Mouse (Mus musculus): Measurements from ENCODE around the gene Psmb7. TPM values are rescaled to one million over a fixed set of nuclear protein-coding genes. Genes with fewer than 3 reads are reported as not detected.
A peak's percentile ranks its signal among the peaks of the same experiment; 100 is the strongest.

Psmb7 gene
- polyA plus RNA-seq, 1 experiment from 2014 or later: 234 TPM

GRCm38 (mm10) chr2:38672496-38672895, 28.6 kb upstream of the Psmb7 start:
- Histone ChIP-seq H3K4me1 (ENCODE audit: control insufficient read depth, insufficient read depth, low read length) (no peaks in the 10 kb centered on the region; the same call in 1 of the 2 replicates), H3K27ac (ENCODE audit: low read length) (no peak overlapping the region), H3K36me3 (ENCODE audit: control insufficient read depth, insufficient read depth, low read length) (no peaks in the 10 kb centered on the region), H3K27me3 (replicated peaks; ENCODE audit: control insufficient read depth, insufficient read depth, low read length) (peaks cover 6% of the 10 kb centered on the region), H3K9ac (ENCODE audit: low read depth, low read length) (no peak overlapping the region), H3K9me3 (ENCODE audit: control insufficient read depth, low read length) (no peaks in the 10 kb centered on the region), H3K4me2 (ENCODE audit: low read depth, low read length) (no peak overlapping the region), H3K4me3 (ENCODE audit: low read length) (no peak overlapping the region)
- ATAC-seq: no peak
- 49% methylated on average over 11 of the region's 11 CpGs for WGBS

GRCm38 (mm10) chr2:38668802-38669580, 25.1 kb upstream of the Psmb7 start:
- no peaks in the 10 kb centered on the region; the same call in 1 of the 2 replicates for H3K4me1 ChIP-seq (ENCODE audit: control insufficient read depth, insufficient read depth, low read length)
- no peaks in the 10 kb centered on the region for H3K36me3 ChIP-seq (ENCODE audit: control insufficient read depth, insufficient read depth, low read length)
- peak overlapping the region; percentile 39 for H3K4me2 ChIP-seq (ENCODE audit: low read depth, low read length)
- H3K27ac ChIP-seq (ENCODE audit: low read length): no peak overlapping the region
- peak overlapping the region; percentile 18; the same call in 1 of the 2 replicates for H3K4me3 ChIP-seq (ENCODE audit: low read length)
- H3K9me3 ChIP-seq (ENCODE audit: control insufficient read depth, low read length): no peaks in the 10 kb centered on the region
- H3K9ac ChIP-seq (ENCODE audit: low read depth, low read length): 0 out of 2 replicates have a peak overlapping the region, but pooled peaks have one; percentile 14
- peak; percentile 91 for ATAC-seq
- 11% methylated on average over 17 of the region's 17 CpGs for WGBS
- H3K27me3 ChIP-seq (replicated peaks; ENCODE audit: control insufficient read depth, insufficient read depth, low read length): peaks cover 6% of the 10 kb centered on the region

GRCm38 (mm10) chr2:38661398-38661797, 17.5 kb upstream of the Psmb7 start:
- no peaks in the 10 kb centered on the region for H3K9me3 ChIP-seq (ENCODE audit: control insufficient read depth, low read length)
- H3K27me3 ChIP-seq (replicated peaks; ENCODE audit: control insufficient read depth, insufficient read depth, low read length): no peaks in the 10 kb centered on the region
- H3K27ac ChIP-seq (ENCODE audit: low read length): no peak overlapping the region
- no peak overlapping the region for H3K4me3 ChIP-seq (ENCODE audit: low read length)
- WGBS: 2% methylated on average over 1 of the region's 1 CpGs
- no peaks in the 10 kb centered on the region for H3K4me1 ChIP-seq (ENCODE audit: control insufficient read depth, insufficient read depth, low read length)
- H3K36me3 ChIP-seq (ENCODE audit: control insufficient read depth, insufficient read depth, low read length): no peaks in the 10 kb centered on the region
- H3K4me2 ChIP-seq (ENCODE audit: low read depth, low read length): no peak overlapping the region
- no peak overlapping the region for H3K9ac ChIP-seq (ENCODE audit: low read depth, low read length)
- no peak for ATAC-seq

- peak overlapping the region; percentile 45 for H3K4me3 ChIP-seq (ENCODE audit: low read length)
- WGBS: 0% methylated on average over 25 of the region's 25 CpGs
- peak overlapping the region; percentile 73 for H3K4me2 ChIP-seq (ENCODE audit: low read depth, low read length)
- no peaks in the 10 kb centered on the region for H3K4me1 ChIP-seq (ENCODE audit: control insufficient read depth, insufficient read depth, low read length)
- H3K9ac ChIP-seq (ENCODE audit: low read depth, low read length): peak overlapping the region; percentile 62
- peak; percentile 95 for ATAC-seq
- H3K9me3 ChIP-seq (ENCODE audit: control insufficient read depth, low read length): no peaks in the 10 kb centered on the region
- H3K27me3 ChIP-seq (replicated peaks; ENCODE audit: control insufficient read depth, insufficient read depth, low read length): no peaks in the 10 kb centered on the region; the same call in 1 of the 2 replicates
- H3K27ac ChIP-seq (ENCODE audit: low read length): no peak overlapping the region
- H3K36me3 ChIP-seq (ENCODE audit: control insufficient read depth, insufficient read depth, low read length): no peaks in the 10 kb centered on the region
Measured at GRCm38 (mm10) chr2:38658338-38658836, 14.5 kb upstream of the Psmb7 start.

GRCm38 (mm10) chr2:38653694-38654093, 9.8 kb upstream of the Psmb7 start:
- WGBS: 60% methylated on average over 2 of the region's 2 CpGs
- no peaks in the 10 kb centered on the region for H3K36me3 ChIP-seq (ENCODE audit: control insufficient read depth, insufficient read depth, low read length)
- no peaks in the 10 kb centered on the region; the same call in 1 of the 2 replicates for H3K27me3 ChIP-seq (replicated peaks; ENCODE audit: control insufficient read depth, insufficient read depth, low read length)
- no peak overlapping the region for H3K9ac ChIP-seq (ENCODE audit: low read depth, low read length)
- H3K9me3 ChIP-seq (ENCODE audit: control insufficient read depth, low read length): no peaks in the 10 kb centered on the region
- no peak overlapping the region for H3K27ac ChIP-seq (ENCODE audit: low read length)
- no peak for ATAC-seq
- no peak overlapping the region for H3K4me3 ChIP-seq (ENCODE audit: low read length)
- no peak overlapping the region for H3K4me2 ChIP-seq (ENCODE audit: low read depth, low read length)
- H3K4me1 ChIP-seq (ENCODE audit: control insufficient read depth, insufficient read depth, low read length): no peaks in the 10 kb centered on the region

GRCm38 (mm10) chr2:38653293-38653619, 9.4 kb upstream of the Psmb7 start:
- no peak overlapping the region for H3K4me3 ChIP-seq (ENCODE audit: low read length)
- no peak overlapping the region for H3K27ac ChIP-seq (ENCODE audit: low read length)
- no peak overlapping the region for H3K9ac ChIP-seq (ENCODE audit: low read depth, low read length)
- no peaks in the 10 kb centered on the region; the same call in 1 of the 2 replicates for H3K27me3 ChIP-seq (replicated peaks; ENCODE audit: control insufficient read depth, insufficient read depth, low read length)
- no peaks in the 10 kb centered on the region for H3K36me3 ChIP-seq (ENCODE audit: control insufficient read depth, insufficient read depth, low read length)
- no peaks in the 10 kb centered on the region for H3K9me3 ChIP-seq (ENCODE audit: control insufficient read depth, low read length)
- H3K4me1 ChIP-seq (ENCODE audit: control insufficient read depth, insufficient read depth, low read length): no peaks in the 10 kb centered on the region
- 93% methylated on average over 5 of the region's 5 CpGs for WGBS
- ATAC-seq: no peak
- H3K4me2 ChIP-seq (ENCODE audit: low read depth, low read length): no peak overlapping the region

- no peaks in the 10 kb centered on the region for H3K4me1 ChIP-seq (ENCODE audit: control insufficient read depth, insufficient read depth, low read length)
- H3K4me3 ChIP-seq (ENCODE audit: low read length): no peak overlapping the region
- no peak overlapping the region for H3K9ac ChIP-seq (ENCODE audit: low read depth, low read length)
- no peaks in the 10 kb centered on the region; the same call in 1 of the 2 replicates for H3K27me3 ChIP-seq (replicated peaks; ENCODE audit: control insufficient read depth, insufficient read depth, low read length)
- no peak overlapping the region for H3K4me2 ChIP-seq (ENCODE audit: low read depth, low read length)
- H3K36me3 ChIP-seq (ENCODE audit: control insufficient read depth, insufficient read depth, low read length): no peaks in the 10 kb centered on the region
- 57% methylated on average over 10 of the region's 10 CpGs for WGBS
- H3K9me3 ChIP-seq (ENCODE audit: control insufficient read depth, low read length): no peaks in the 10 kb centered on the region
- no peak for ATAC-seq
- H3K27ac ChIP-seq (ENCODE audit: low read length): no peak overlapping the region
Measured at GRCm38 (mm10) chr2:38652565-38653292, 8.8 kb upstream of the Psmb7 start.

- no peaks in the 10 kb centered on the region for H3K9me3 ChIP-seq (ENCODE audit: control insufficient read depth, low read length)
- H3K27me3 ChIP-seq (replicated peaks; ENCODE audit: control insufficient read depth, insufficient read depth, low read length): no peaks in the 10 kb centered on the region; the same call in 1 of the 2 replicates
- 75% methylated on average over 7 of the region's 7 CpGs for WGBS
- no peaks in the 10 kb centered on the region for H3K36me3 ChIP-seq (ENCODE audit: control insufficient read depth, insufficient read depth, low read length)
- no peaks in the 10 kb centered on the region for H3K4me1 ChIP-seq (ENCODE audit: control insufficient read depth, insufficient read depth, low read length)
- no peak overlapping the region for H3K27ac ChIP-seq (ENCODE audit: low read length)
- H3K9ac ChIP-seq (ENCODE audit: low read depth, low read length): no peak overlapping the region
- no peak overlapping the region for H3K4me3 ChIP-seq (ENCODE audit: low read length)
- no peak for ATAC-seq
- H3K4me2 ChIP-seq (ENCODE audit: low read depth, low read length): no peak overlapping the region
Measured at GRCm38 (mm10) chr2:38652098-38652497, 8.2 kb upstream of the Psmb7 start.

- no peak overlapping the region for H3K27ac ChIP-seq (ENCODE audit: low read length)
- H3K9me3 ChIP-seq (ENCODE audit: control insufficient read depth, low read length): no peaks in the 10 kb centered on the region
- H3K9ac ChIP-seq (ENCODE audit: low read depth, low read length): no peak overlapping the region
- ATAC-seq: no peak
- H3K36me3 ChIP-seq (ENCODE audit: control insufficient read depth, insufficient read depth, low read length): no peaks in the 10 kb centered on the region
- H3K4me3 ChIP-seq (ENCODE audit: low read length): no peak overlapping the region
- H3K4me1 ChIP-seq (ENCODE audit: control insufficient read depth, insufficient read depth, low read length): no peaks in the 10 kb centered on the region
- no peaks in the 10 kb centered on the region; the same call in 1 of the 2 replicates for H3K27me3 ChIP-seq (replicated peaks; ENCODE audit: control insufficient read depth, insufficient read depth, low read length)
- no peak overlapping the region for H3K4me2 ChIP-seq (ENCODE audit: low read depth, low read length)
- WGBS: 76% methylated on average over 1 of the region's 1 CpGs
Measured at GRCm38 (mm10) chr2:38650340-38650739, 6.5 kb upstream of the Psmb7 start.
